Mouse (Mus musculus) bone marrow, adult 2 months (tissue): ENCODE measurements around the gene Cops8.

ENCODE experiments used
- CTCF ChIP-seq: fragments of 200-500 bp; IDR thresholded peaks from 2 replicates; pipeline ENCODE4 v1.5.1; 2011; ENCODE audit warnings: low read length, control low read depth; ENCODE audit not compliant: control insufficient read depth, insufficient read depth
- POLR2A ChIP-seq: fragments of 200-500 bp; IDR thresholded peaks from 2 replicates; pipeline ENCODE4 v1.6.1; 2011; ENCODE audit warnings: low read depth, mild to moderate bottlenecking, control low read depth, low read length, borderline replicate concordance; ENCODE audit not compliant: control insufficient read depth

DNA sequence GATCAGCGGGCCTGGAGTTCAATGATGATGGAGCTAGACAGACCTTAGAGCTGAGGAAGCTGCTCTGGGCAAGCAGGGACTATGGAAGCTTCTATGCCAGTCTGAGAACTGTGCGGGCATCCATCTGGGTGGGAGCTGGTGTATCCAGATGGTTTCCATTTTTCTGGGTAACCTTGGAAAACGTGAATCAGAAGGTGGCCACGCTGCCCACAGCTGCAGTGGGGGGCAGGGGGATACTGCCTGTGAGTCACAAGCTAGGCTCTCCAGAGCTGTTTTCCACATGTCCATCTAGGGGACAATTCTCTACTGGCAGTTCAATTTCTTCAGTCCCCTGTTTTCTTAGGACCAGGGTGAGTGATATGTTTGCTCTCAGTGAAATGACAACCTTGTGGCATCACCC lies 49.8 kb downstream of the Cops8 start:
- no peak for TF ChIP-seq CTCF
- TF ChIP-seq POLR2A = no peak
